Mouse (Mus musculus): Measurements from ENCODE around the gene Taok3. TPM values are rescaled to one million over a fixed set of nuclear protein-coding genes. Genes with fewer than 3 reads are reported as not detected.

The Taok3 gene
- polyA plus RNA-seq, 1 experiment from 2014 or later, result 16.3 TPM

DNA sequence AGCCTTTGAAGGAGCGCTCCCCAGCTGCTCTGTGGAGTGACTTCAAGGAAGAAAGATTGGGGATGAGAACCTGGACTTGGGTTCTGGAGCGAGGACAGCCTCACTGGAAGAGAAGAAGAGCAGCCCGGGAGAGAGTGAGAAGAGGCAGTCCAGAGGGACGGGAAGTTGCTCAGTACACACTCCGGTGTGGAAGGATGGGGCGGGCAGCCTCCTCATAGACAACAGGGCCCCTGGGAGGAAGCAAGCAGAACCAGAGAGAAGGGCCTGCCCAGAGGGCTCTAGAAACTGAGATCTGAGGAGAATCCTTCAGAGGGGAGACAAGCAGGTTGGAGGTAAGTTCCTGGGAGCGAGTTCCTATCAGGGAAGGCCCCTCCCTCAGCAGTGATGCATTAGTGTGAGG is 20.4 kb downstream of the Taok3 start:
- Histone ChIP-seq H3K9me3 (ENCODE audit: control insufficient read depth, low read length) (no peaks in the 10 kb centered on the region), H3K27ac (ENCODE audit: low read depth, low read length) (no peak overlapping the region), H3K4me2 (replicated peaks; ENCODE audit: low read depth, low read length) (no peak overlapping the region), H3K27me3 (ENCODE audit: control insufficient read depth, insufficient read depth, low read length) (no peaks in the 10 kb centered on the region), H3K4me3 (ENCODE audit: low read length) (no peak overlapping the region), H3K36me3 (ENCODE audit: control insufficient read depth, insufficient read depth, low read length) (no peaks in the 10 kb centered on the region), H3K4me1 (ENCODE audit: control insufficient read depth, insufficient read depth, low read length) (peaks cover 8% of the 10 kb centered on the region), H3K9ac (ENCODE audit: low read depth, low read length) (no peak overlapping the region)
- WGBS, result 71% methylated on average over 7 of the region's 7 CpGs
- no peak for ATAC-seq (ENCODE audit: low FRiP score, low TSS enrichment)

DNA sequence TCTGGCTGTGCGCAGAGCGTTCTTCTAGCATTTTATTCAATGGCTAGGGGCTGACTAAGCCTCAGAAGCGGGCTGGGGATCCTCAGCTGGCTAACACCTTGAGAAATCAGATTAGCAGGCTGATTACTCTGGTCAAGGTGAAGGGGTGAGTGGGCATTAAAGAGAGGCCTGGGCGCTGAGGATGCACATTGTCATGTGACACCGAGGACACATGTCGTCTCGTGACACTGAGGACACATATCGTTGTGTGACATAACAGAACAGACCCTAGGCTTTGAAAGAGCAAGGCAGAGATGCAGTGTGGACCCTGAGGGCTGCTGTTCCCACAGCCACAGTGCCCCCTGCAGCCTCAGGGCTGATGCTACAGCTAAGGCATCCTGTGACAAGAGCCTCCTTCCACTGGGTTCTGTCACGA is 23.8 kb downstream of the Taok3 start:
- Histone ChIP-seq H3K27ac (ENCODE audit: low read depth, low read length) (no peak overlapping the region), H3K4me1 (ENCODE audit: control insufficient read depth, insufficient read depth, low read length) (no peaks in the 10 kb centered on the region), H3K9me3 (ENCODE audit: control insufficient read depth, low read length) (peaks cover 5% of the 10 kb centered on the region; the same call in 1 of the 2 replicates), H3K9ac (ENCODE audit: low read depth, low read length) (no peak overlapping the region), H3K4me3 (ENCODE audit: low read length) (no peak overlapping the region), H3K4me2 (replicated peaks; ENCODE audit: low read depth, low read length) (no peak overlapping the region), H3K27me3 (ENCODE audit: control insufficient read depth, insufficient read depth, low read length) (no peaks in the 10 kb centered on the region), H3K36me3 (ENCODE audit: control insufficient read depth, insufficient read depth, low read length) (no peaks in the 10 kb centered on the region)
- peak; percentile 55; the same call in 1 of the 2 replicates for ATAC-seq (ENCODE audit: low FRiP score, low TSS enrichment)
- WGBS, result 58% methylated on average over 9 of the region's 9 CpGs

DNA sequence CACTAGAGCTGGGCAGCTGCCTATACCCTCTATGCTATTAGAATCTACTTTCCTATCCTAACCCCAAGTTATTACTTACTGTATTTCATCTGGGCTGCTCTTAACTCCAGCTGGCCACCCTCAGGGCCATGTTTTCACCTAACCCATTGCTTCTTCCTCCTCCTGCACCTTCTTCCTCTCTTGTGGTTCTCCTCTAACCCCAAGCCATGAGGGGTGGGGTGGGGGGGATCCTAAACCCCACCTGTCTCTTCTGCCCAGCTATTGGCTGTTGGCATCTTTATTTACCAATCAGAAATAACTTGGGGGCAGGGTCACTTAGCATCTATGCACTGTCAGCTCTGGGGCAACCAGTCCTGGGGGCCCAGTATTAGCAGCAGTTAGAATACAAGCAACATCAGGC is 26.2 kb downstream of the Taok3 start:
- Histone ChIP-seq H3K9me3 (ENCODE audit: control insufficient read depth, low read length) (peaks cover 5% of the 10 kb centered on the region; the same call in 1 of the 2 replicates), H3K27me3 (ENCODE audit: control insufficient read depth, insufficient read depth, low read length) (no peaks in the 10 kb centered on the region)

DNA sequence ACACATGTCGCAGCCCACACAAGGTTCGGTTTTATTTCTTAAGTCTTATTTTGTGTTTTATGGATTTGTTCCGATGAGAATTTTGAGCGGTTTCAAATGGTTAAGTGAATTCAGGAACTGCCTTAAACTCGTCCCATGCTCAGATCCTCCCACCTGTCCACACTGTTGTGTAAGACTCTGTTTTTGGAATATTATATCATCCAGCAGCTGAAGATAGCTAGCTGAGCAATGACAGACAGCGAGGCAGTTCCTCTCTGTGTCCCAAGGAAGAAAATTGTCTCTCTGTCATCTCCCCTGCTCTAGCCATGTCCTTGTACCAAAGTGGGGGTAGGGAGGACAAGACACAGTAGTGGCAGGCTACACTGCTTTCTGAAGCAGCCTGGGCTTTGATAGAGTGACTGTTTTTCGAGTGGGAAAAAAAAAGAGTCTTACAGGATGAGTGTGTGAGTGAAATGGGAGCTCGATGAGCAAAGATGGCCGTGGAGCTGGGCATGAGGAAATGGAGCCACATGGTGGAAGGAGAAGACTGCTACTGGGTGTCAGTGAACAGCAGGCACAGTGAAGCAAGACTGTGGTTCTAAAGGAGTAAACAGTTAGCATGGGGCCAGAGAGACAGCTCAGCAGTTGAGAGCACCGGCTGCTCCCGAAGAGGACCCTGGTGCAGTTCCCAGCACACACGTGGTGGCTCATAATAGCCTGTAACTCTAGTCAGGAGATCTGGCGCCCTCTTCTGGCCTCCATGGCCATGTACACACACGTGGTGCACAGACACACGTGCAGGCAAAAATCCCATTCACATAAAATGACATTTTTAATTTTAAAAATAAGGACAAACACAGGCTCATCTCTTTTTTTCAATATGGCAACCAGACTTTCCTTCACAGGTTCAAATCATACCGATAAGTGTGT is 27.5 kb downstream of the Taok3 start:
- 92% methylated on average over 16 of the region's 16 CpGs for WGBS
- no peak overlapping the region for H3K9ac ChIP-seq (ENCODE audit: low read depth, low read length)
- no peaks in the 10 kb centered on the region for H3K4me1 ChIP-seq (ENCODE audit: control insufficient read depth, insufficient read depth, low read length)
- H3K27me3 ChIP-seq (ENCODE audit: control insufficient read depth, insufficient read depth, low read length), result no peaks in the 10 kb centered on the region
- no peak overlapping the region for H3K4me2 ChIP-seq (replicated peaks; ENCODE audit: low read depth, low read length)
- no peak overlapping the region for H3K27ac ChIP-seq (ENCODE audit: low read depth, low read length)
- H3K36me3 ChIP-seq (ENCODE audit: control insufficient read depth, insufficient read depth, low read length), result no peaks in the 10 kb centered on the region
- peaks cover 5% of the 10 kb centered on the region; the same call in 1 of the 2 replicates for H3K9me3 ChIP-seq (ENCODE audit: control insufficient read depth, low read length)
- no peak overlapping the region for H3K4me3 ChIP-seq (ENCODE audit: low read length)
- ATAC-seq (ENCODE audit: low FRiP score, low TSS enrichment), result no peak

More for the DNA sequence above, 26.2 kb downstream of the Taok3 start:
- Histone ChIP-seq H3K4me3 (ENCODE audit: low read length) (no peak overlapping the region), H3K9ac (ENCODE audit: low read depth, low read length) (no peak overlapping the region), H3K27ac (ENCODE audit: low read depth, low read length) (no peak overlapping the region), H3K4me2 (replicated peaks; ENCODE audit: low read depth, low read length) (no peak overlapping the region), H3K4me1 (ENCODE audit: control insufficient read depth, insufficient read depth, low read length) (no peaks in the 10 kb centered on the region), H3K36me3 (ENCODE audit: control insufficient read depth, insufficient read depth, low read length) (no peaks in the 10 kb centered on the region)
- no peak for ATAC-seq (ENCODE audit: low FRiP score, low TSS enrichment)

DNA sequence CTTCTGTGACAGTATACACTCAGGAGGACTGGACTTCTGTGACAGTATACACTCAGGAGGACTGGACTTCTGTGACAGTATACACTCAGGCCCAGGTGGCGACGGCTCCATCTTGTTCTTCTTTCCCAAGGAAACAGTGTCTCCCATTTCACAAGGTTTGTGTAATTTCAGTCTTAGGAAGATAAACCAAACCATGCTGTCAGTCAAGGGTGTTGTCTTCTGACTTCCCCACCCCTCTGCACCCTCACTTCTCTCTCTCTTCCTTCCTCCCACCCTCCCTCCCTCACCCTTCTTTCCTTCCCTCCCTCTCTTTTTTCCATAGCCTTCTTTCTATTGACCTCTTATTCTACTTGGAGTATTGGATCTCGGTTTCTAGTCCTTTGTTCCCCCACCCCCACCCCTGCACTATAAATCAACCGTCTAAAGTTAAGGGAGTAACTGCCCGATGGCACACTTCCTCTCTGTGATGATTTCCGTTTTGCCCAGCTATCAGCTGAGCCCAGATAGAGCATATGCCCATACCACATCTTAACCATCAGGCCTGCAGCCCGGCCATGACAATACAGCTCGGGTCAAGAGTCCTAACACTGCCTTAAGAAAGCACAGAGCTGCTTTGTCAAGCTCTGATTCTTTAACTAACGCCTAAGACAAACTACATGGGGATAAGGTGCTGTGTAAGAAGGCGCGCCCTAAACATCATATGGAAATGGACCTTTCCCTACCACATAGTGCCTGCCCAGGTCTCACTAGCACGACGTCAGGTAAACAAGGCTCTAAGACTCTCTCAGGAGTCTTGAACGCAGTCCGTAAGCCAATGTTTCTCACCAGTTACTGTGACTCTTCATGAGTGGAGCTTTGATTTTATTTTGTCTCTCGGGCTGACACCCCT is 29.4 kb downstream of the Taok3 start:
- H3K27ac ChIP-seq (ENCODE audit: low read depth, low read length), result no peak overlapping the region
- H3K4me1 ChIP-seq (ENCODE audit: control insufficient read depth, insufficient read depth, low read length), result no peaks in the 10 kb centered on the region
- H3K4me2 ChIP-seq (replicated peaks; ENCODE audit: low read depth, low read length), result no peak overlapping the region
- peaks cover 5% of the 10 kb centered on the region; the same call in 1 of the 2 replicates for H3K9me3 ChIP-seq (ENCODE audit: control insufficient read depth, low read length)
- H3K27me3 ChIP-seq (ENCODE audit: control insufficient read depth, insufficient read depth, low read length), result no peaks in the 10 kb centered on the region
- ATAC-seq (ENCODE audit: low FRiP score, low TSS enrichment), result no peak
- H3K4me3 ChIP-seq (ENCODE audit: low read length), result no peak overlapping the region
- no peak overlapping the region for H3K9ac ChIP-seq (ENCODE audit: low read depth, low read length)
- H3K36me3 ChIP-seq (ENCODE audit: control insufficient read depth, insufficient read depth, low read length), result no peaks in the 10 kb centered on the region
- 61% methylated on average over 16 of the region's 16 CpGs for WGBS

DNA sequence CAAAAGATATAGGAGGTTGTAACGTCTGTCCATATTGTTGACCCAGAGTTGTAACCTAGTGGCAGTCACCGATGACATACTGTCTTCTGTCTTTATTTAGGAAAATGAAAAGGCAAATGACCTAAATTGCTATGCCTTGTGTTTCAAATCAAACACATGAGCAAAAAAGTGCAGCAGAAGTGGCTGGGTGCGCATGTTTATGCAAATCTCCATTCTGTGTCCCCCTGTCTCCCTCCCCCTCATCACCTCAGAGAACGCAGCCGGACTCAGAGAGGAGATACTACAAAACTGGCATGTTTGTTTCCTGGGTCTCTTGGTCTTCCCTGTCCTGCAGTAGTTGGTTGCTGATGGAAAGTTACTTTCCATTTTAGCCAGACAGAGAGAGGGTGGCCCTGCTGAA is 30.1 kb downstream of the Taok3 start:
- H3K27ac ChIP-seq (ENCODE audit: low read depth, low read length), result no peak overlapping the region
- H3K36me3 ChIP-seq (ENCODE audit: control insufficient read depth, insufficient read depth, low read length), result no peaks in the 10 kb centered on the region
- H3K9ac ChIP-seq (ENCODE audit: low read depth, low read length), result no peak overlapping the region
- no peaks in the 10 kb centered on the region for H3K4me1 ChIP-seq (ENCODE audit: control insufficient read depth, insufficient read depth, low read length)
- no peak for ATAC-seq (ENCODE audit: low FRiP score, low TSS enrichment)
- H3K9me3 ChIP-seq (ENCODE audit: control insufficient read depth, low read length), result peaks cover 5% of the 10 kb centered on the region; the same call in 1 of the 2 replicates
- H3K27me3 ChIP-seq (ENCODE audit: control insufficient read depth, insufficient read depth, low read length), result no peaks in the 10 kb centered on the region
- no peak overlapping the region for H3K4me2 ChIP-seq (replicated peaks; ENCODE audit: low read depth, low read length)
- no peak overlapping the region for H3K4me3 ChIP-seq (ENCODE audit: low read length)
- WGBS, result 80% methylated on average over 5 of the region's 5 CpGs

DNA sequence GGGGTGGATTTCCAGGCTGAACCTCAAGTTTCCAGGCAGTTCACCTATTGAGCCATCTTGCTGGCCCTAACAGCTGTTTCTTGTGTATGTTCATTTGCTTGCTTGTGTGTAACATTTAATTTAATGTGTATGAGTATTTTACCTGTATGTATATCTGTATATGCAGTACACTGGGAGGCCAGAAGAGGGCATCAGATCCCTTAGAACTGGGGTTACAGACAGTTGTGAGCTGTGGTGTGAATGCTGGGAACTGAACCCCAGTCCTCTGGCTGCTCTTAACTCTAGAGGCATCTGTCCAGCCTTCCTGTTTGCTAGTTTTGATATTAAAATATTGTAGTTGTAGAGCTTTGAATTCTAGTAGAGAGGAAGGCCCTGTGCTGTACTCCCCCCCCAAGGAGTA is 33.0 kb downstream of the Taok3 start:
- Histone ChIP-seq H3K9ac (ENCODE audit: low read depth, low read length) (no peak overlapping the region), H3K36me3 (ENCODE audit: control insufficient read depth, insufficient read depth, low read length) (no peaks in the 10 kb centered on the region), H3K27me3 (ENCODE audit: control insufficient read depth, insufficient read depth, low read length) (no peaks in the 10 kb centered on the region), H3K27ac (ENCODE audit: low read depth, low read length) (no peak overlapping the region), H3K4me1 (ENCODE audit: control insufficient read depth, insufficient read depth, low read length) (no peaks in the 10 kb centered on the region), H3K4me3 (ENCODE audit: low read length) (no peak overlapping the region), H3K9me3 (ENCODE audit: control insufficient read depth, low read length) (no peaks in the 10 kb centered on the region), H3K4me2 (replicated peaks; ENCODE audit: low read depth, low read length) (no peak overlapping the region)
- no peak for ATAC-seq (ENCODE audit: low FRiP score, low TSS enrichment)

DNA sequence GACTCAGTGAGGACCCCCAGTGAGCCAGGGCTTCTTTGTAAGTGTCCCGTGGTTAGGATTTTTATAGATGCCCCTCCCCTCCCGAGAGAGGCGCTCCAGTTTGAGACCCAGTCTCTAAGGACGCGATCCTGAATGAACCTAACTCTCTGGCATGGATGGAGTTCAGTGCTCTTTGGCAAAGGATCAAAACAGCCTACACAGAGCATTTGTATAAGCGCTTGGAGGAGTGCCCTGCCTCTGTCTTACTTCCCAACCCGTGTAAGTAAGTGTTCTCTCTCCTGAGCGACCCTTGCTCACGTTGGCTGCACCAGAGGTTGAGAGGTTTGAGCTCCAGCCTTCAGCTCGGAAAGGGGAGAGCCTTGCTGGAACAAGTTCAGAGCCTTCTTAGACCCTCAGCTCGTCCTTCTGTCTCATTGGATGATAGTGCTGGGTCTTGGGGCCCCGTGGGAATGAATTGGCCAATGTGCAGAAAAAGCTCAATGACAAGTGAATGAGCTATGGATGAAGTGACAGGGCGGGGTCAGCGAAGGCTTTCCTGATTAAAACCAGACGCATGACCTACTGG is 33.7 kb downstream of the Taok3 start:
- Histone ChIP-seq H3K9me3 (ENCODE audit: control insufficient read depth, low read length) (no peaks in the 10 kb centered on the region), H3K36me3 (ENCODE audit: control insufficient read depth, insufficient read depth, low read length) (no peaks in the 10 kb centered on the region), H3K9ac (ENCODE audit: low read depth, low read length) (no peak overlapping the region), H3K4me3 (ENCODE audit: low read length) (no peak overlapping the region), H3K27me3 (ENCODE audit: control insufficient read depth, insufficient read depth, low read length) (no peaks in the 10 kb centered on the region), H3K4me1 (ENCODE audit: control insufficient read depth, insufficient read depth, low read length) (peaks cover 2% of the 10 kb centered on the region; the same call in 1 of the 2 replicates), H3K4me2 (replicated peaks; ENCODE audit: low read depth, low read length) (no peak overlapping the region), H3K27ac (ENCODE audit: low read depth, low read length) (no peak overlapping the region)
- 77% methylated on average over 15 of the region's 15 CpGs for WGBS
- peak; percentile 46; the same call in 1 of the 2 replicates for ATAC-seq (ENCODE audit: low FRiP score, low TSS enrichment)
